Mouse (Mus musculus) stomach, postnatal 0 days (tissue): ENCODE results near the gene Kcna10. TPM values are rescaled to one million over a fixed set of nuclear protein-coding genes. Genes with fewer than 3 reads are reported as not detected.

Experiments used
- ATAC-seq: fragments of 200-750 bp; cut with Nextera tagmentation; 2 replicates; pipeline ENCODE4 v1.8.0; 2017; ENCODE audit not compliant: low FRiP score, low TSS enrichment
- DNase-seq: peaks from one replicate; pipeline ENCODE4 v3.0.0-alpha.2; 2016; ENCODE audit warnings: low spot score
- H3K27ac ChIP-seq: fragments of 300-500 bp; sonication (generic); replicated peaks from 2 replicates; pipeline ENCODE4 v1.5.1; 2014; ENCODE audit warnings: mild to moderate bottlenecking, control low read depth
- H3K27me3 ChIP-seq: fragments of 300-500 bp; sonication (generic); 2 replicates; pipeline ENCODE4 v1.6.1; 2014; ENCODE audit warnings: low read length; ENCODE audit not compliant: control insufficient read depth, insufficient read depth
- H3K36me3 ChIP-seq: fragments of 300-500 bp; sonication (generic); 2 replicates; pipeline ENCODE4 v1.6.1; 2014; ENCODE audit warnings: low read length, mixed read lengths; ENCODE audit not compliant: control insufficient read depth, insufficient read depth
- H3K4me1 ChIP-seq: fragments of 300-500 bp; sonication (generic); replicated peaks from 2 replicates; pipeline ENCODE4 v1.6.1; 2014; ENCODE audit warnings: antibody characterized with exemption; ENCODE audit not compliant: control insufficient read depth, insufficient read depth
- H3K4me2 ChIP-seq: fragments of 300-500 bp; sonication (generic); replicated peaks from 2 replicates; pipeline ENCODE4 v1.6.1; 2014; ENCODE audit warnings: low read depth, mild to moderate bottlenecking, control low read depth, moderate library complexity
- H3K4me3 ChIP-seq: fragments of 300-500 bp; sonication (generic); 2 replicates; pipeline ENCODE4 v1.5.1; 2014; ENCODE audit warnings: low read depth, low read length, control low read depth
- H3K9ac ChIP-seq: fragments of 300-500 bp; sonication (generic); 2 replicates; pipeline ENCODE4 v1.6.1; 2014; ENCODE audit warnings: mild to moderate bottlenecking, low read length, control low read depth, mixed read lengths
- H3K9me3 ChIP-seq: fragments of 300-500 bp; sonication (generic); 2 replicates; pipeline ENCODE4 v1.6.1; 2016; ENCODE audit warnings: low read length; ENCODE audit not compliant: control insufficient read depth
- CTCF ChIP-seq: IDR thresholded peaks from 2 replicates; pipeline ENCODE4 v1.5.1; 2016; ENCODE audit warnings: antibody characterized with exemption, low read depth, mild to moderate bottlenecking, moderate library complexity
- EP300 ChIP-seq: optimal IDR thresholded peaks from 2 replicates; pipeline ENCODE3; 2016; ENCODE audit warnings: antibody characterized with exemption
- WGBS: fragments of 180-500 bp; shearing (Covaris S2); extraction: QIAGEN DNeasy Blood & Tissue Kit; methylation state at CpG from one replicate; pipeline ENCODE4 v1.1.7; 2014; 5-methylcytosine and 5-hydroxymethylcytosine counted together
- polyA plus RNA-seq: library from polyadenylated mRNA; unstranded; fragments of >200 nt; fragmentation: Nextera tagmentation; extraction: Ambion mirVana; gene quantifications from 2 replicates; pipeline ENCODE4 v1.2.1, GENCODE M21; 2015

Gene Kcna10
- polyA plus RNA-seq: not detected in 2 replicates

- Histone ChIP-seq H3K27me3 (no peaks in the 10 kb centered on the region), H3K4me1 (0 out of 2 replicates have a peak, but pooled peaks cover 2% of the 10 kb centered on the region), H3K36me3 (no peaks in the 10 kb centered on the region), H3K9me3 (no peaks in the 10 kb centered on the region), H3K4me2 (no peak within 1 kb of the TSS), H3K4me3 (no peak within 1 kb of the TSS), H3K9ac (no peak within 1 kb of the TSS), H3K27ac (no peak within 1 kb of the TSS)
- ATAC-seq (no peak), DNase-seq (no peak)
- WGBS: 91% methylated on average over 1 of the region's 1 CpGs
- TF ChIP-seq EP300 (no peak), CTCF (no peak)
Observed at GRCm38 (mm10) chr3:107182756-107183155, at the start of gene Kcna10. TSS of gene Kcna10 (plus strand) at chr3:107183056.

- Histone ChIP-seq H3K4me3 (no peak overlapping the region), H3K27ac (no peak overlapping the region), H3K27me3 (no peaks in the 10 kb centered on the region), H3K9me3 (no peaks in the 10 kb centered on the region), H3K4me2 (no peak overlapping the region), H3K4me1 (peaks cover 7% of the 10 kb centered on the region), H3K9ac (no peak overlapping the region), H3K36me3 (no peaks in the 10 kb centered on the region)
- TF ChIP-seq CTCF (no peak), EP300 (no peak)
- ATAC-seq: no peak
- DNase-seq: no peak
- 81% methylated on average over 3 of the region's 3 CpGs for whole genome bisulfite sequencing
Observed at GRCm38 (mm10) chr3:107134457-107134856, 48.4 kb upstream of the Kcna10 start.

- Histone ChIP-seq H3K27ac (no peak overlapping the region), H3K9ac (no peak overlapping the region), H3K4me2 (no peak overlapping the region), H3K9me3 (no peaks in the 10 kb centered on the region), H3K36me3 (no peaks in the 10 kb centered on the region), H3K27me3 (no peaks in the 10 kb centered on the region), H3K4me1 (no peaks in the 10 kb centered on the region), H3K4me3 (no peak overlapping the region)
- 55% methylated on average over 7 of the region's 7 CpGs for WGBS
- TF ChIP-seq CTCF (no peak), EP300 (no peak)
- DNase-seq: no peak
- ATAC-seq: no peak
Observed at GRCm38 (mm10) chr3:107147126-107147525, 35.7 kb upstream of the Kcna10 start.

- no peaks in the 10 kb centered on the region for H3K9me3 ChIP-seq
- ATAC-seq: no peak
- no peak overlapping the region for H3K9ac ChIP-seq
- H3K4me1 ChIP-seq: no peaks in the 10 kb centered on the region
- H3K36me3 ChIP-seq: no peaks in the 10 kb centered on the region
- TF ChIP-seq EP300 (no peak), CTCF (peak; percentile 79)
- no peak overlapping the region for H3K4me3 ChIP-seq
- no peak overlapping the region for H3K4me2 ChIP-seq
- H3K27ac ChIP-seq: no peak overlapping the region
- 53% methylated on average over 3 of the region's 3 CpGs for WGBS
- peak; percentile 52 for DNase-seq
- H3K27me3 ChIP-seq: no peaks in the 10 kb centered on the region
Observed at GRCm38 (mm10) chr3:107149006-107149405, 33.9 kb upstream of the Kcna10 start.

- no peak for TF ChIP-seq CTCF
- TF ChIP-seq EP300: no peak
- WGBS: 55% methylated on average over 3 of the region's 3 CpGs
- ATAC-seq (0 out of 2 replicates have a peak, but pooled peaks have one; percentile 42), DNase-seq (no peak)
- H3K36me3 ChIP-seq: no peaks in the 10 kb centered on the region
- no peaks in the 10 kb centered on the region for H3K4me1 ChIP-seq
- no peak overlapping the region for H3K4me2 ChIP-seq
- no peak overlapping the region for H3K4me3 ChIP-seq
- no peaks in the 10 kb centered on the region for H3K27me3 ChIP-seq
- no peak overlapping the region for H3K27ac ChIP-seq
- no peaks in the 10 kb centered on the region for H3K9me3 ChIP-seq
- H3K9ac ChIP-seq: no peak overlapping the region
Observed at GRCm38 (mm10) chr3:107150469-107150868, 32.4 kb upstream of the Kcna10 start.

- 63% methylated on average over 7 of the region's 7 CpGs for WGBS
- no peak for DNase-seq
- ATAC-seq: no peak
- H3K4me3 ChIP-seq: no peak overlapping the region
- no peak for TF ChIP-seq CTCF
- TF ChIP-seq EP300: no peak
- no peaks in the 10 kb centered on the region for H3K36me3 ChIP-seq
- H3K4me1 ChIP-seq: no peaks in the 10 kb centered on the region
- no peak overlapping the region for H3K9ac ChIP-seq
- H3K4me2 ChIP-seq: no peak overlapping the region
- no peak overlapping the region for H3K27ac ChIP-seq
- H3K27me3 ChIP-seq: no peaks in the 10 kb centered on the region
- no peaks in the 10 kb centered on the region for H3K9me3 ChIP-seq
Observed at GRCm38 (mm10) chr3:107150872-107151540, 31.9 kb upstream of the Kcna10 start.
